22 mouse cellular contexts compared by ENCODE assay signal in the genomic region with DNA sequence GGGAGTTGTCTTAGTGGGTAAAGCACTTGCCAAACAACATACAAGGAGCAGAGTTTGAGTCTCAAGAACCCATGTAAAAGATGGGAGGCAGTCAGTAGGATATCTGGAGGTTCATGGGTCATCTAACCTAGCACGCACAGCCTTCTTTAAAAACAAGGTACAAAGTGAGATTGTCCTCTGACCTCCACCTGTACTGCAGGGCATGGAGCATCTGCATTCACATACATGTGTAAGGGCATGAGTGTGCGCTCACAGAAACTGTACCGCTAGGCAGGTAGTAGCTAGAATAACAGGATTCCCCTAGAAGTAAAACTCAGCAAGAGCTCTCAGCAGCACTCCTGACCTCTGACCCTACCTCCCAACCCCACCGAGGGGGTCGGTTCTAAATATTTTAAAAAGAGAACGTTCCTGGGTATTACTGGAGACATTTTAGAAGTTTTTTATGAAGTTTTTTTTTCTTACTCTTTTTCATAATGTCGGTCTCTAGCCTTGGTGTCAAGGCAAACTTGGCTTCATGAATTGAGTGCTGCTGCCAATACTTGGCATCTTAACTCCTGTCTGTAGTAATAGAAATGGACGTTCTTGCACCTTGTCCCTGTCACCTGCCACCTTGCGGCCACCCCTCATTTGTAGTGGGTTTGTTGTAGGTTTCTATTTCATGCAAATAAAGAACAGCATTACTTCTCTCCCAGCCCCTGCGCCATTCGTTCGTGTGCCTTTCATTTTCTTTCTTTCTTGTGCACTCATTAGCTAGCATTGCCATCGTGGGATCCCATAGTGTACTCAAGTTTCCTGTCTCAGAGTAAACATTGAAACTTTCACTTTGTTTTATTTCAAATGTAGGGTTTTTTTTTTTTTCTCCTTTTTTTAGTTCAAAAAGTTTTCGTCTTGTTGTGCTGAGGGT.
DNase-seq lines count a peak whose midpoint lies in the region; ATAC-seq lines count a peak whose summit lies in the region.
"Had no signal": no experiment of that assay in that cellular context is flagged by ENCODE, and none has a peak within 500 bp of the region (broad histone marks: within the 10 kb centered on the region; RNA-seq: fewer than 3 reads in every experiment).

No protein-coding gene starts in this region.

- H3K27ac ChIP-seq in kidney, embryonic 15.5 days, result 0 out of 2 replicates have a peak overlapping the region, but pooled peaks have one; percentile 2
- H3K27ac ChIP-seq: embryonic facial prominence, embryonic 15.5 days; forebrain, embryonic 10.5 days; gastrocnemius, adult 2 months; hindbrain, embryonic 10.5 days; hindbrain, embryonic 14.5 days had no signal

- no peaks in the 10 kb centered on the region for H3K36me3 ChIP-seq in kidney, embryonic 15.5 days
- H3K36me3 ChIP-seq: embryonic facial prominence, embryonic 15.5 days; forebrain, embryonic 10.5 days; heart, embryonic 12.5 days; hindbrain, embryonic 10.5 days had no signal

- ATAC-seq in kidney, embryonic 15.5 days (replicated peaks; ENCODE audit: low FRiP score), result no peak
- ATAC-seq: forebrain, embryonic 14.5 days; Patski had no signal

- no peak overlapping the region for H3K4me2 ChIP-seq in kidney, embryonic 15.5 days
- H3K4me2 ChIP-seq: embryonic facial prominence, embryonic 15.5 days; heart, embryonic 12.5 days; hindbrain, embryonic 14.5 days had no signal

- no peak overlapping the region for H3K9ac ChIP-seq in kidney, embryonic 15.5 days
- H3K9ac ChIP-seq: embryonic facial prominence, embryonic 15.5 days; heart, embryonic 12.5 days; hindbrain, embryonic 14.5 days had no signal

- peaks cover 55% of the 10 kb centered on the region for H3K4me1 ChIP-seq in kidney, embryonic 15.5 days

- DNase-seq in kidney, postnatal 14 days, result no peak
- DNase-seq in CD4-positive helper T cell, adult 2 months (ENCODE audit: low read depth, low spot score), result peak; percentile 47
- peak; percentile 53 for DNase-seq in CD4-positive, CD25-positive, alpha-beta regulatory T cell, adult 2 months (ENCODE audit: low read depth, low spot score)
- peak; percentile 49 for DNase-seq in induced T-regulatory cell, adult 2 months (ENCODE audit: low read depth)
- no peak for DNase-seq in testis, postnatal 10 days (ENCODE audit: low spot score)
- DNase-seq in spleen, postnatal 14 days (ENCODE audit: low spot score in 2 of 2), result no peak
- DNase-seq: adrenal gland, adult 8-10 months; adrenal gland, postnatal 36 days; cerebellum, adult 2 months; embryo, embryonic 11 days; gastrocnemius, adult 2 months; gastrocnemius, postnatal 25 days had no signal

- no peaks in the 10 kb centered on the region for H3K27me3 ChIP-seq in kidney, embryonic 15.5 days
- H3K27me3 ChIP-seq: CH12.LX; embryonic facial prominence, embryonic 15.5 days; heart, embryonic 12.5 days; Patski had no signal

- WGBS in kidney, embryonic 15.5 days, result 79% methylated on average over 14 of the region's 14 CpGs

- no peaks in the 10 kb centered on the region for H3K9me3 ChIP-seq in kidney, embryonic 15.5 days (replicated peaks)
- H3K9me3 ChIP-seq: embryonic facial prominence, embryonic 15.5 days; forebrain, embryonic 10.5 days; heart, embryonic 12.5 days; hindbrain, embryonic 10.5 days had no signal

- H3K4me3 ChIP-seq in kidney, embryonic 15.5 days (replicated peaks), result no peak overlapping the region
- H3K4me3 ChIP-seq: embryonic facial prominence, embryonic 15.5 days; erythroblast, embryonic 14.5 days; forebrain, embryonic 10.5 days; gastrocnemius, adult 2 months; heart, embryonic 12.5 days; hindbrain, embryonic 10.5 days had no signal

Comparison
In these comparisons a context has a peak if more than half of its experiments do, and no peak if none do; other contexts are left out.
1. DNase-seq: peak in CD4-positive helper T cell, adult 2 months (single experiment), CD4-positive, CD25-positive, alpha-beta regulatory T cell, adult 2 months (single experiment) and induced T-regulatory cell, adult 2 months (single experiment); none in kidney, postnatal 14 days (single experiment), testis, postnatal 10 days (single experiment) and spleen, postnatal 14 days (0 of 2).